Mouse (Mus musculus) megakaryocyte, embryonic 14.5 days (primary cell): ENCODE measurements around the gene Dip2b.

Experiments
- FLI1 ChIP-seq: IDR thresholded peaks from 2 replicates; pipeline ENCODE4 v1.6.1; 2012; ENCODE audit warnings: low read length, inconsistent platforms, mixed read lengths
- GATA1 ChIP-seq: IDR thresholded peaks from 3 replicates; pipeline ENCODE4 v1.6.1; 2012; ENCODE audit warnings: mixed read lengths, low read length, inconsistent platforms, borderline replicate concordance

GRCm38 (mm10) chr15:100143091-100143801, 104.8 kb downstream of the Dip2b start:
- TF ChIP-seq GATA1 (no peak), FLI1 (no peak)
